Mouse (Mus musculus): ENCODE data around the gene Cacna1c. TPM values are rescaled to one million over a fixed set of nuclear protein-coding genes. Genes with fewer than 3 reads are reported as not detected.

Cacna1c gene
- polyA plus RNA-seq, 2 experiments, result 8.9 to 29.0 TPM

- H3K27ac ChIP-seq (replicated peaks; ENCODE audit: low read depth, low read length), result no peak overlapping the region
- no peak overlapping the region for H3K9ac ChIP-seq (ENCODE audit: low read depth, low read length, severe bottlenecking)
- no peak for TF ChIP-seq POLR2A (IDR thresholded peaks at IDR 0.05; ENCODE audit: borderline replicate concordance, extremely low read depth, insufficient read depth, insufficient read length)
- no peaks in the 10 kb centered on the region for H3K4me1 ChIP-seq (ENCODE audit: control insufficient read depth, insufficient read depth, low read length)
- no peaks in the 10 kb centered on the region for H3K27me3 ChIP-seq (ENCODE audit: control insufficient read depth, insufficient read depth, low read length)
- DNase-seq (ENCODE audit: low spot score), result no peak
- no peak overlapping the region for H3K4me3 ChIP-seq (replicated peaks; ENCODE audit: low read length)
- no peak overlapping the region for H3K4me2 ChIP-seq (replicated peaks; ENCODE audit: low read depth, low read length, severe bottlenecking)
- H3K36me3 ChIP-seq (ENCODE audit: control insufficient read depth, insufficient read depth, low read length), result peaks cover 49% of the 10 kb centered on the region
- ATAC-seq (ENCODE audit: low FRiP score, low read depth), result no peak
- WGBS, result 88% methylated on average over 4 of the region's 4 CpGs
- H3K9me3 ChIP-seq (ENCODE audit: control insufficient read depth, low read length), result no peaks in the 10 kb centered on the region
Observed at GRCm38 (mm10) chr6:119191478-119191877, 4.7 kb downstream of the Cacna1c start.

DNA sequence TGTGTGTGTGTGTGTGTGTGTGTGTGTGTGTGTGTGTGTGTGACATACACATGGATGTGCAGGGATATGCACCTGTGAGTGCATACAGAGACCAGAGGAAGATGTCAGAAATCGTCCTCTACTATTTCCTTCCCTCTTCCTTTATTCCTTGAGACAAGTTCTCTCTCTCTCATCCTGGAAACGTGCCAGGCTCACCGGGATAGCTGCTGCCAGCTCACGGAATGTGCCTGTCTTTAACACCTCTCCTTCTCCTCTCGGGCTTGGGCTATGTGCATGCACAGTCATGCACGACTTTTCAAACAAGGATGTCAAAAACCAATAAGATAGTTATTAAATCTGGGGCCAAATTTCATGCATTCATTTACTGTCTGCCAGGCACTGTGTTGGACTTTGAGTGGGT lies 8.6 kb downstream of the Cacna1c start:
- DNase-seq (ENCODE audit: low spot score) (no peak), ATAC-seq (ENCODE audit: low FRiP score, low read depth) (no peak)
- TF ChIP-seq POLR2A (IDR thresholded peaks at IDR 0.05; ENCODE audit: borderline replicate concordance, extremely low read depth, insufficient read depth, insufficient read length), result no peak

DNA sequence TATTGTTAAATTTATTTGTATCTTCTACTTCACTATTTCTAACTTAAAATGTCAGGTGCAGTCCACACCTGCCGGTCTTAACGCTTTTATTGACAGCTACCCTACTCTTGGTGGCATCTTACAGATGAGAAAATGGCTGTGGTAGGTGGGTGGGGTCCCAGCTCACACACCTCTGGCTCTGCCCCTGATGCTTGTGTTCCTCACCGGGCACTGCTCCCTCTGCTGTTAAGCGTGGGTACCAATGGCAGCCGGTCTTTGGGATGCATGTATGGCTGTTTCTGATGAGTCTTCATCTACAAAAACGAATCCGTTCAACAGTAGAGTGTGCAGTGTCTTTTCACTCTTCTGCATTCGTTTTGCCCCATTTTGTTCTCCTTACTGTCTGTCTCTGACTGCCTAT lies 9.6 kb downstream of the Cacna1c start:
- Histone ChIP-seq H3K4me3 (replicated peaks; ENCODE audit: low read length) (no peak overlapping the region), H3K27ac (replicated peaks; ENCODE audit: low read depth, low read length) (no peak overlapping the region), H3K4me2 (replicated peaks; ENCODE audit: low read depth, low read length, severe bottlenecking) (no peak overlapping the region), H3K27me3 (ENCODE audit: control insufficient read depth, insufficient read depth, low read length) (no peaks in the 10 kb centered on the region), H3K36me3 (ENCODE audit: control insufficient read depth, insufficient read depth, low read length) (peaks cover 34% of the 10 kb centered on the region), H3K4me1 (ENCODE audit: control insufficient read depth, insufficient read depth, low read length) (no peaks in the 10 kb centered on the region), H3K9me3 (ENCODE audit: control insufficient read depth, low read length) (no peaks in the 10 kb centered on the region), H3K9ac (ENCODE audit: low read depth, low read length, severe bottlenecking) (no peak overlapping the region)
- TF ChIP-seq POLR2A (IDR thresholded peaks at IDR 0.05; ENCODE audit: borderline replicate concordance, extremely low read depth, insufficient read depth, insufficient read length), result no peak
- 53% methylated on average over 8 of the region's 8 CpGs for WGBS
- no peak for DNase-seq (ENCODE audit: low spot score)
- ATAC-seq (ENCODE audit: low FRiP score, low read depth), result no peak

More for the DNA sequence above, 8.6 kb downstream of the Cacna1c start:
- Histone ChIP-seq H3K27ac (replicated peaks; ENCODE audit: low read depth, low read length) (no peak overlapping the region), H3K9me3 (ENCODE audit: control insufficient read depth, low read length) (no peaks in the 10 kb centered on the region), H3K27me3 (ENCODE audit: control insufficient read depth, insufficient read depth, low read length) (no peaks in the 10 kb centered on the region), H3K9ac (ENCODE audit: low read depth, low read length, severe bottlenecking) (no peak overlapping the region), H3K4me2 (replicated peaks; ENCODE audit: low read depth, low read length, severe bottlenecking) (no peak overlapping the region), H3K4me3 (replicated peaks; ENCODE audit: low read length) (no peak overlapping the region), H3K4me1 (ENCODE audit: control insufficient read depth, insufficient read depth, low read length) (no peaks in the 10 kb centered on the region), H3K36me3 (ENCODE audit: control insufficient read depth, insufficient read depth, low read length) (peaks cover 44% of the 10 kb centered on the region)
- 64% methylated on average over 6 of the region's 6 CpGs for WGBS

DNA sequence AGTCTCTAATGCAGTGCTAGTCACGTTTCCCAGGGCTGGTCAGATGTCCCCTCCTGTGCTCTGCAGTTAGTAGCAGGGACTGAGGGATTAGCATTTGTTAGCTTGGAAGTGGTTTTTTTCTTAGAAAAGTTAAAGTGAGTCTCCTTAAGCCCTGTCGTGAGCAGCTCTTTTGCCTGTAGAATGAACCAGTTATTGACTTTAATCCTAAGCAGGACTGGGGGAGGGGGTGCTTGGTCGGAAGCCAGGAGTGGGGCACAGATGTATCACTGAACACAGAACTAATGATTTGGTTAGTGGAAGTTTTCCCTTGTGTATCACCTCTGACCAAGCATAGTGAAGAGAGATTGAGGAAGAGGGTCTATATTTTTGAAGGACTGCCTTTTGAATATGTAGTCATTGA lies 12.4 kb downstream of the Cacna1c start:
- ATAC-seq (ENCODE audit: low FRiP score, low read depth) (no peak), DNase-seq (ENCODE audit: low spot score) (no peak)
- Histone ChIP-seq H3K27me3 (ENCODE audit: control insufficient read depth, insufficient read depth, low read length) (no peaks in the 10 kb centered on the region), H3K27ac (replicated peaks; ENCODE audit: low read depth, low read length) (no peak overlapping the region), H3K36me3 (ENCODE audit: control insufficient read depth, insufficient read depth, low read length) (peaks cover 13% of the 10 kb centered on the region), H3K9ac (ENCODE audit: low read depth, low read length, severe bottlenecking) (no peak overlapping the region), H3K4me1 (ENCODE audit: control insufficient read depth, insufficient read depth, low read length) (no peaks in the 10 kb centered on the region), H3K4me3 (replicated peaks; ENCODE audit: low read length) (no peak overlapping the region), H3K4me2 (replicated peaks; ENCODE audit: low read depth, low read length, severe bottlenecking) (no peak overlapping the region), H3K9me3 (ENCODE audit: control insufficient read depth, low read length) (no peaks in the 10 kb centered on the region)
- WGBS, result 61% methylated on average over 3 of the region's 3 CpGs
- TF ChIP-seq POLR2A (IDR thresholded peaks at IDR 0.05; ENCODE audit: borderline replicate concordance, extremely low read depth, insufficient read depth, insufficient read length), result no peak

DNA sequence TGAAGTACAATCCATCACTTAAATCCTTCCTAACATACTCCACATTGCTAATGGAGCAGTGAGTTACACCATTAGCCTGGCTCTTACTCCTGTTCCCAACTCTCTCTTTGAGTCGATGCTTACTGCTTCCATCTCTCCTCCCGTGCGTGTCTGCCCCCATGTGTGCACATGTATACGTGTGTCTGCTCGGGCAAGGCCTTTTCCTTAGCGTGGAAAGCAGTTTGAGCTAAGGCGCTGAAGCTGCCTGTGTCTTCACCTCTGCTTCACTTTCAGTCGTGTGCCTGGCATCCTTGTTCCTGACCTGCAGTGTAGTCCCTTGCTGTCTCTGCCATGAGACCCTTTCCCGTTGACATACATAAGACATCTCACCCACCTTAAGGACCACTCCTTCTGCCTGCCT lies 14.0 kb downstream of the Cacna1c start:
- H3K9ac ChIP-seq (ENCODE audit: low read depth, low read length, severe bottlenecking), result no peak overlapping the region
- no peaks in the 10 kb centered on the region for H3K9me3 ChIP-seq (ENCODE audit: control insufficient read depth, low read length)
- DNase-seq (ENCODE audit: low spot score) (no peak), ATAC-seq (ENCODE audit: low FRiP score, low read depth) (no peak)
- no peak overlapping the region for H3K27ac ChIP-seq (replicated peaks; ENCODE audit: low read depth, low read length)
- 91% methylated on average over 9 of the region's 9 CpGs for WGBS
- peaks cover 8% of the 10 kb centered on the region for H3K36me3 ChIP-seq (ENCODE audit: control insufficient read depth, insufficient read depth, low read length)
- no peaks in the 10 kb centered on the region for H3K4me1 ChIP-seq (ENCODE audit: control insufficient read depth, insufficient read depth, low read length)
- H3K27me3 ChIP-seq (ENCODE audit: control insufficient read depth, insufficient read depth, low read length), result no peaks in the 10 kb centered on the region
- no peak overlapping the region for H3K4me2 ChIP-seq (replicated peaks; ENCODE audit: low read depth, low read length, severe bottlenecking)
- no peak overlapping the region for H3K4me3 ChIP-seq (replicated peaks; ENCODE audit: low read length)
- no peak for TF ChIP-seq POLR2A (IDR thresholded peaks at IDR 0.05; ENCODE audit: borderline replicate concordance, extremely low read depth, insufficient read depth, insufficient read length)

- Histone ChIP-seq H3K4me1 (ENCODE audit: control insufficient read depth, insufficient read depth, low read length) (peaks cover 7% of the 10 kb centered on the region; the same call in 1 of the 2 replicates), H3K4me3 (replicated peaks; ENCODE audit: low read length) (no peak overlapping the region), H3K27me3 (ENCODE audit: control insufficient read depth, insufficient read depth, low read length) (no peaks in the 10 kb centered on the region), H3K9ac (ENCODE audit: low read depth, low read length, severe bottlenecking) (no peak overlapping the region), H3K9me3 (ENCODE audit: control insufficient read depth, low read length) (no peaks in the 10 kb centered on the region), H3K27ac (replicated peaks; ENCODE audit: low read depth, low read length) (no peak overlapping the region), H3K36me3 (ENCODE audit: control insufficient read depth, insufficient read depth, low read length) (peaks cover 8% of the 10 kb centered on the region), H3K4me2 (replicated peaks; ENCODE audit: low read depth, low read length, severe bottlenecking) (no peak overlapping the region)
- WGBS, result 96% methylated on average over 2 of the region's 2 CpGs
- ATAC-seq (ENCODE audit: low FRiP score, low read depth) (no peak), DNase-seq (ENCODE audit: low spot score) (no peak)
- no peak for TF ChIP-seq POLR2A (IDR thresholded peaks at IDR 0.05; ENCODE audit: borderline replicate concordance, extremely low read depth, insufficient read depth, insufficient read length)
Observed at GRCm38 (mm10) chr6:119180188-119180587, 16.0 kb downstream of the Cacna1c start.

Data from limb, embryonic 14.5 days (tissue).